Comparison of ENCODE assay signal across 9 mouse cellular contexts in genomic region chr4:149549221-149549925, GRCm38 (mm10). TPM values are rescaled to one million over a fixed set of nuclear protein-coding genes. Genes with fewer than 3 reads are reported as not detected.
A peak's percentile ranks its signal among the peaks of the same experiment; 100 is the strongest.
DNase-seq lines count a peak whose midpoint lies in the region; ATAC-seq and TF ChIP-seq lines count a peak whose summit lies in the region.
"Had no signal": no experiment of that assay in that cellular context is flagged by ENCODE, and none has a peak within 500 bp of the region (broad histone marks: within the 10 kb centered on the region; RNA-seq: fewer than 3 reads in every experiment).

No protein-coding gene starts in this region.

- no peaks in the 10 kb centered on the region for H3K27me3 ChIP-seq in forebrain, embryonic 14.5 days (replicated peaks; ENCODE audit: control insufficient read depth, insufficient read depth, low read length)
- H3K27me3 ChIP-seq in liver, postnatal 0 days (ENCODE audit: insufficient read depth, low read length), result no peaks in the 10 kb centered on the region
- H3K27me3 ChIP-seq in neural tube, embryonic 15.5 days (replicated peaks), result no peaks in the 10 kb centered on the region

- in situ Hi-C loops in ES-E14 (cut with MboI; ENCODE audit: low sequenced_read_pairs in 2 of 2, unreplicated experiment in 2 of 2), result no loop called here

- no peaks in the 10 kb centered on the region; the same call in 1 of the 2 replicates for H3K36me3 ChIP-seq in ES-E14 (ENCODE audit: control insufficient read depth, insufficient read depth, low read length, poor library complexity, severe bottlenecking)
- peaks cover 23% of the 10 kb centered on the region for H3K36me3 ChIP-seq in forebrain, embryonic 14.5 days (ENCODE audit: control insufficient read depth, insufficient read depth, low read length)
- peaks cover 4% of the 10 kb centered on the region for H3K36me3 ChIP-seq in liver, postnatal 0 days (replicated peaks; ENCODE audit: insufficient read depth, low read length)
- peaks cover 21% of the 10 kb centered on the region for H3K36me3 ChIP-seq in neural tube, embryonic 15.5 days

- no peak for TF ChIP-seq EP300 in liver, postnatal 0 days (IDR thresholded peaks at IDR 0.05; ENCODE audit: low read depth)

- peaks cover 0 to 4% of the 10 kb centered on the region in 2 experiments; a peak in 1 of 4 replicates for H3K4me1 ChIP-seq in ES-E14 (ENCODE audit: control insufficient read depth in 2 of 2, insufficient read depth in 2 of 2, low read length in 2 of 2, poor library complexity in 1 of 2)
- H3K4me1 ChIP-seq in forebrain, embryonic 14.5 days (ENCODE audit: control insufficient read depth, insufficient read depth, low read length), result no peaks in the 10 kb centered on the region
- no peaks in the 10 kb centered on the region for H3K4me1 ChIP-seq in liver, postnatal 0 days (ENCODE audit: insufficient read depth)
- H3K4me1 ChIP-seq in neural tube, embryonic 15.5 days, result no peaks in the 10 kb centered on the region

- TF ChIP-seq CTCF in liver, postnatal 0 days (IDR thresholded peaks at IDR 0.05; ENCODE audit: low read depth), result peak; percentile 95

- intact Hi-C loops in heart, postnatal 36 days (cut with DNase I), result loop anchor here (1.0 kb wide), 1 partner anchor 62 kb away; no protein-coding TSS in a partner anchor

- no peak overlapping the region for H3K9ac ChIP-seq in ES-E14 (ENCODE audit: insufficient read depth, low read depth, low read length, poor library complexity, severe bottlenecking)
- no peak overlapping the region for H3K9ac ChIP-seq in forebrain, embryonic 14.5 days (ENCODE audit: low read length)
- no peak overlapping the region for H3K9ac ChIP-seq in liver, postnatal 0 days (replicated peaks)
- no peak overlapping the region for H3K9ac ChIP-seq in neural tube, embryonic 15.5 days (replicated peaks)

- H3K4me2 ChIP-seq in forebrain, embryonic 14.5 days (ENCODE audit: low read length), result no peak overlapping the region
- H3K4me2 ChIP-seq in liver, postnatal 0 days (ENCODE audit: low read depth, low read length), result no peak overlapping the region
- H3K4me2 ChIP-seq in neural tube, embryonic 15.5 days, result no peak overlapping the region

- H3K9me3 ChIP-seq in ES-E14 (ENCODE audit: control insufficient read depth, insufficient read depth, low read depth, low read length), result no peaks in the 10 kb centered on the region
- no peaks in the 10 kb centered on the region for H3K9me3 ChIP-seq in forebrain, embryonic 14.5 days (replicated peaks; ENCODE audit: control insufficient read depth, low read length)
- no peaks in the 10 kb centered on the region for H3K9me3 ChIP-seq in liver, postnatal 0 days (ENCODE audit: low read length)
- H3K9me3 ChIP-seq in neural tube, embryonic 15.5 days (replicated peaks), result no peaks in the 10 kb centered on the region
- H3K9me3 ChIP-seq: megakaryocyte, embryonic 14.5 days had no signal

- 67% methylated on average over 9 of the region's 9 CpGs for WGBS in forebrain, embryonic 14.5 days
- 57% methylated on average over 9 of the region's 9 CpGs for WGBS in liver, postnatal 0 days (ENCODE audit: insufficient replicate concordance)
- 69% methylated on average over 9 of the region's 9 CpGs for WGBS in neural tube, embryonic 15.5 days

- H3K4me3 ChIP-seq in ES-E14 (ENCODE audit: insufficient read depth in 1 of 2, low read depth in 1 of 2, low read length in 2 of 2, poor library complexity in 1 of 2, severe bottlenecking in 1 of 2), result no peak overlapping the region
- no peak overlapping the region for H3K4me3 ChIP-seq in forebrain, embryonic 14.5 days (ENCODE audit: low read depth, low read length)
- no peak overlapping the region for H3K4me3 ChIP-seq in liver, postnatal 0 days (ENCODE audit: low read depth, low read length)
- no peak overlapping the region for H3K4me3 ChIP-seq in neural tube, embryonic 15.5 days (replicated peaks)
- H3K4me3 ChIP-seq: megakaryocyte, embryonic 14.5 days had no signal

- DNase-seq in ES-E14 (ENCODE audit: low read depth, low spot score), result peak; percentile 75
- peak; percentile 74 for DNase-seq in c-Kit-positive CD71-positive TER-119-positive erythroid progenitor cells, embryonic 14.5 days (ENCODE audit: low spot score)
- peak; percentile 93 for DNase-seq in forebrain, embryonic 14.5 days (ENCODE audit: low spot score)
- peak; percentile 80 to 81 for DNase-seq in heart, postnatal 36 days
- DNase-seq in layer of hippocampus, adult 11-12 months (ENCODE audit: low spot score), result peak; percentile 94
- DNase-seq in liver, postnatal 0 days, result peak; percentile 70
- DNase-seq in testis, postnatal 10 days (ENCODE audit: low spot score), result peak; percentile 77

- ATAC-seq in forebrain, embryonic 14.5 days, result peak; percentile 94
- ATAC-seq in liver, postnatal 0 days, result peak; percentile 68
- peak; percentile 85 for ATAC-seq in neural tube, embryonic 15.5 days (ENCODE audit: low FRiP score)

- H3K27ac ChIP-seq in ES-E14 (ENCODE audit: insufficient read depth, low read depth, low read length, poor library complexity, severe bottlenecking), result no peak overlapping the region
- H3K27ac ChIP-seq in forebrain, embryonic 14.5 days (ENCODE audit: low read depth, low read length), result no peak overlapping the region
- H3K27ac ChIP-seq in liver, postnatal 0 days (ENCODE audit: low read depth), result no peak overlapping the region
- H3K27ac ChIP-seq in neural tube, embryonic 15.5 days (replicated peaks), result no peak overlapping the region

TF ChIP-seq in ES-E14, 5 proteins besides CTCF, POLR2A, EP300 and RAD21:
- TF ChIP-seq ZNF384 (IDR thresholded peaks at IDR 0.05; ENCODE audit: low read depth, low read length) (no peak), CHD2 (IDR thresholded peaks at IDR 0.05; ENCODE audit: low read depth, low read length) (no peak), HCFC1 (IDR thresholded peaks at IDR 0.05; ENCODE audit: borderline replicate concordance, insufficient read depth, low read length) (no peak), ZC3H11A (IDR thresholded peaks at IDR 0.05; ENCODE audit: borderline replicate concordance, low read depth, low read length) (peak; percentile 55), MAFK (IDR thresholded peaks at IDR 0.05; ENCODE audit: insufficient read depth, low read depth, low read length) (peak; percentile 63)

RNA-seq across cellular contexts. Expression of gene Ctnnbip1, which starts 31.3 kb away (rescaled TPM):
- 18.3 and 19.0 TPM in 2 replicates for total RNA-seq in ES-E14 (2012; rRNA removed)
- polyA plus RNA-seq in forebrain, embryonic 14.5 days (2014; fragmentation: Nextera tagmentation; extraction: Ambion mirVana), result 95.2 and 99.1 TPM in 2 replicates
- 10 to 100 TPM; 29.9 to 33.3 TPM for total RNA-seq in heart, postnatal 36 days (2021)
- 12.8 and 16.2 TPM in 2 replicates for polyA plus RNA-seq in liver, postnatal 0 days (2015; fragmentation: Nextera tagmentation; extraction: Ambion mirVana)
- 92.7 and 103 TPM in 2 replicates for polyA plus RNA-seq in neural tube, embryonic 15.5 days (2015; fragmentation: Nextera tagmentation; extraction: Ambion mirVana)

RNA-seq across cellular contexts. Expression of gene Clstn1, which starts 36.9 kb away (rescaled TPM):
- 115 and 254 TPM in 2 replicates for total RNA-seq in ES-E14 (2012; rRNA removed)
- 36.1 and 42.4 TPM in 2 replicates for polyA plus RNA-seq in forebrain, embryonic 14.5 days (2014; fragmentation: Nextera tagmentation; extraction: Ambion mirVana)
- 10 to 100 TPM; 89.5 to 92.1 TPM for total RNA-seq in heart, postnatal 36 days (2021)
- 2.0 and 2.1 TPM in 2 replicates for polyA plus RNA-seq in liver, postnatal 0 days (2015; fragmentation: Nextera tagmentation; extraction: Ambion mirVana)
- polyA plus RNA-seq in neural tube, embryonic 15.5 days (2015; fragmentation: Nextera tagmentation; extraction: Ambion mirVana), result 142 and 188 TPM in 2 replicates

Comparison
In these comparisons a context has a peak if more than half of its experiments do, and no peak if none do; other contexts are left out.
1. RNA of gene Clstn1, which starts 36.9 kb away (polyA plus RNA-seq): 142 to 188 TPM in neural tube, embryonic 15.5 days and 36.1 to 42.4 TPM in forebrain, embryonic 14.5 days; 2.0 to 2.1 TPM in liver, postnatal 0 days; every median in the first group is over 10 times any median in the second.
2. Peak in every context shown above with its lines, with median percentiles within 50 percentile points of each other: DNase-seq and ATAC-seq.